Mouse (Mus musculus) ovary, adult 18-20 months (tissue): ENCODE data around the gene Arhgef40.
"Not testable (repeated sequence)": the region's sequence is repeated elsewhere in the genome, so short reads cannot be mapped to it uniquely, and the experiment has no call there.

Experiments used
- DNase-seq: peaks from one replicate; pipeline ENCODE4 v3.0.0; 2022; ENCODE audit warnings: low spot score, mixed read lengths

The Arhgef40 gene

GRCm38 (mm10) chr14:52019051-52019589, 34.6 kb downstream of the Arhgef40 start:
- DNase-seq: no peak

GRCm38 (mm10) chr14:52019590-52020340, 35.2 kb downstream of the Arhgef40 start:
- peak; percentile 95 for DNase-seq

GRCm38 (mm10) chr14:52020486-52021137, 36.1 kb downstream of the Arhgef40 start, which contains the start of gene Zfp219:
Gene Zfp219 (minus strand): TSS chr14:52020733.
- peak; percentile 64 for DNase-seq

GRCm38 (mm10) chr14:52021138-52021529, 36.6 kb downstream of the Arhgef40 start:
- DNase-seq: no peak

GRCm38 (mm10) chr14:52021568-52022212, 37.2 kb downstream of the Arhgef40 start:
- no peak for DNase-seq

- DNase-seq: no peak
Observed at GRCm38 (mm10) chr14:52022244-52022708, 37.8 kb downstream of the Arhgef40 start.

- DNase-seq: peak; percentile 80
Observed at GRCm38 (mm10) chr14:52022709-52023459, 38.4 kb downstream of the Arhgef40 start.

- no peak for DNase-seq
Observed at GRCm38 (mm10) chr14:52024133-52024532, 39.6 kb downstream of the Arhgef40 start.

GRCm38 (mm10) chr14:52026342-52026741, 41.8 kb downstream of the Arhgef40 start:
- DNase-seq: no peak

- no peak for DNase-seq
Observed at GRCm38 (mm10) chr14:52035926-52036325, 51.4 kb downstream of the Arhgef40 start.

- DNase-seq: no peak
Observed at GRCm38 (mm10) chr14:52039332-52039731, 54.8 kb downstream of the Arhgef40 start.

- not testable (repeated sequence) for DNase-seq
Observed at GRCm38 (mm10) chr14:52042359-52042758, 57.8 kb downstream of the Arhgef40 start, which contains the start of gene Olfr221. Gene Olfr221 (minus strand): TSS chr14:52042459.

GRCm38 (mm10) chr14:52043446-52043845, 58.9 kb downstream of the Arhgef40 start:
- DNase-seq: no peak

GRCm38 (mm10) chr14:52044901-52045678, 60.6 kb downstream of the Arhgef40 start:
- no peak for DNase-seq

- no peak for DNase-seq
Observed at GRCm38 (mm10) chr14:52045966-52046565, 61.5 kb downstream of the Arhgef40 start.

GRCm38 (mm10) chr14:52052720-52053119, 68.2 kb downstream of the Arhgef40 start:
- not testable (repeated sequence) for DNase-seq
